Mouse (Mus musculus) left cerebral cortex, adult 11 months (tissue): ENCODE data around the gene Rras2.

Experiments
- DNase-seq: peaks from one replicate; pipeline ENCODE4 v3.0.0; 2022; ENCODE audit warnings: low spot score

Rras2 gene

DNA sequence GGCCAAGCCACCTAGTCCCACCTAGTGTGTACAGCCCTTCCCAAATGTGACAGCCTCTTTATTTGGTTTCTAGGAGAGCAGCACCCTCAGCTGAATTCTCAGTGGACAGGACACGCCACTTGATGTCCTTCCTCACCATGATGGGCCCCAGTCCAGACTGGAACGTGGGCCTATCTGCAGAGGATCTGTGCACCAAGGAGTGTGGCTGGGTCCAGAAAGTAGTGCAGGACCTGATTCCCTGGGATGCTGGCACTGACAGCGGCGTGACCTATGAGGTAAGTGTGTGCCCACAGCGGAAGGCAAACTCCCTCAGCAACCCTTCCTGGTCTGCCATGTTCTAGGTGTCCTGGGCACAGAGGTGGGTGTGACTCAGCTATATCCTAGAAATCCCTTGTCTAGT lies 88.8 kb downstream of the Rras2 start:
- no peak for DNase-seq

DNA sequence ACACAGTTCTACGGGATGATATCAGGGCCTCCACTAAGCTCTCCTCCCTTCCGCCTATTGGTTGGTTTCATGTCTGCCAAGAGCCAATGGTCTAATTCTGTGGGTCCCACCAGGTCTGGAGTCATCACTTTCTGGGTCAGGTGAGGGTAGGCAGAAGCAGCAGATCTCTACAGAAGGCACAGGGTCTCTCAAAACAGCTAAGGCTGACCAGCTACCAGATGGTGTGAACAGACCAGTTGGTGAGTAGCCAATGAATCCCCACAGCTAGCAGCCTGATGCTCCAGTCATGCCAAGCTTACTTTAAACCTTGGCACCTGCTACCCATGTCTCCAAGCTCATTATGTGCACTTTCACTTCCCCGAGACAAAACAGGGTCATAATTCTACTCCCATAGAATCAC lies 90.2 kb downstream of the Rras2 start:
- no peak for DNase-seq

DNA sequence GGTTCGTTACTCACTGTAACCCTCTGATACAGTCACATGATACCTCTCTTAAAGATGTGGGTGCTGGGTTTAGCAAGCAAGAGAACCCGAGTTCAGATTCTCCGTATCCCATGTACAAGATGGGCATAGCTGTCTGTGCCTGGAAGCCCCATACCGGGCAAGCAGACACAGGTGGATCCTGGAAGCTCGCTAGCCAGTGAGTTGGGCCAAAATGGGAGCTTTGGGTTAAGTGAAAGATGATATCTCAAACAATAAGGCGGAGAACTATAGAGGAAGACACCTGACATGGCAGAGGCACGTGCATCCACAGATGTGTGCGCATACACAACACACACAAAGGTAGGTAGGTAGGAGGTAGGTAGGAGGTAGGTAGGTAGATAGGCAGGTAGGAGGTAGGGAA lies 90.7 kb downstream of the Rras2 start:
- DNase-seq: no peak

DNA sequence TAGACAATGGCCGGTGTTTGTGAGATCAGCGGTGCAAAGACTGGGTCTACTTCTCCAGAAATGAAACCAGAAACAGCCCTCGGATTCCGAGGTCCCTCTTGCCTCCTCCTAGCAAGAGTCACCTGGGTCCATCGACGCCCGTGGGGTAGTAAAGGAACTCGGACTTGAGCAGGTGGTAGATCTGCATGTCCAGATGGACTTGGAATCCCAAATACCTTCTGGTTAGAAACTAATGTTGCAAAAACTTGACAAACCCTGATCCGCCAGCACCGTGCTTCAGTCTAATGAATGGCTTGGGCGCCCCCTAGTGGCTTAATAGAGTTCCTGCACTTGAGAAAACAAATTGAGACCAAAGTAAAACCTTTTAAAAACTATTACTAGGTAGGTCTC lies 96.9 kb downstream of the Rras2 start:
- peak; percentile 55 for DNase-seq

DNA sequence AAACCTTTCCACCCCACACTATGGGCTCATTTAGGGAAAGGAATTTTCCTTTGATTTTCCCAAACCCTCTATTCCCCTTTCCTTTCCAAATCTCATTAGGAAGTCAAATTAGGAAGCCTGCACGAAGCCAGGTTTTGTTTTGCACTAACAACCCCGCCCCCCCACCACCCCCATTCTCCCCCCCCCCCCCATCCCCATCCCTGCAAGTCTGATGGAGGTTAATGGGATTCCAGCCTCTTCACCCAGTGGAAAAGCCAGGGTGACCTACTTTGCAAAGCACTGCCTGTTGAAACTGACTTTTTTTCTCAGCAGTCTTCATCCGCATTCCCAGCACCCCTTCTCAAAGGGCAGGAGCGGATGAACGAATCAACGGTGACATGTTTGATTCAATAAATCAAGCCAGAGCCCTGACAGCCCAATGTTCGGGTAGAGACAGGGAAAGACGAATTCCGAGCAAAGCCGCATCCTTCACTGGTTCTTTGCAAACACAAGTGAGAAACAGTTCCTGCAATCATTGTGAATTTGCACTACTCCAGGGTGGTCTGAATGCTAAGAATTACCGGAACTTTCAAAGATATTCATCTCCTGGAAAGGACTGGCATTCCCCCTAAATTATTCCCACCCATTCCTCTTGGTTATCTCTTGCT lies 97.4 kb downstream of the Rras2 start:
- no peak for DNase-seq

DNA sequence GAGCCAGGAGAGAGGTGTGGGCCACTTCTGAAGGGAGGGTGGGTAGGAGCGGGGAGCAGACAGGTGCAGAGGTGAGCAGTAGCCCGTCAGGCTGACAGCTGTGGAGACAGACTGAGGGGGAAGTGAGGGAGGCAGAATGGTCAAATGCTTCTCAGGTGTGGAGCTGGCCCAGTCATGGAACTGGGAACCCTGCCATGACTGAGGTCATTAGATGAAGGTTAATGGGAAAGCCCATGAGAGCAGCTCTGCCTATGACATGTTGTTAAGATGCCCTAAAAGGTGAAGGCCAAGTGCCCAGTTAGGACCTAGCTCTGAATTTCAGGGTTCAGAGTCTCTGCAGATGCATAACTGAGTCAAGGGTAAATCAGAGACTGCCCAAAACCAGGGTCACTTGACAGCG lies 98.7 kb downstream of the Rras2 start:
- DNase-seq: no peak

DNA sequence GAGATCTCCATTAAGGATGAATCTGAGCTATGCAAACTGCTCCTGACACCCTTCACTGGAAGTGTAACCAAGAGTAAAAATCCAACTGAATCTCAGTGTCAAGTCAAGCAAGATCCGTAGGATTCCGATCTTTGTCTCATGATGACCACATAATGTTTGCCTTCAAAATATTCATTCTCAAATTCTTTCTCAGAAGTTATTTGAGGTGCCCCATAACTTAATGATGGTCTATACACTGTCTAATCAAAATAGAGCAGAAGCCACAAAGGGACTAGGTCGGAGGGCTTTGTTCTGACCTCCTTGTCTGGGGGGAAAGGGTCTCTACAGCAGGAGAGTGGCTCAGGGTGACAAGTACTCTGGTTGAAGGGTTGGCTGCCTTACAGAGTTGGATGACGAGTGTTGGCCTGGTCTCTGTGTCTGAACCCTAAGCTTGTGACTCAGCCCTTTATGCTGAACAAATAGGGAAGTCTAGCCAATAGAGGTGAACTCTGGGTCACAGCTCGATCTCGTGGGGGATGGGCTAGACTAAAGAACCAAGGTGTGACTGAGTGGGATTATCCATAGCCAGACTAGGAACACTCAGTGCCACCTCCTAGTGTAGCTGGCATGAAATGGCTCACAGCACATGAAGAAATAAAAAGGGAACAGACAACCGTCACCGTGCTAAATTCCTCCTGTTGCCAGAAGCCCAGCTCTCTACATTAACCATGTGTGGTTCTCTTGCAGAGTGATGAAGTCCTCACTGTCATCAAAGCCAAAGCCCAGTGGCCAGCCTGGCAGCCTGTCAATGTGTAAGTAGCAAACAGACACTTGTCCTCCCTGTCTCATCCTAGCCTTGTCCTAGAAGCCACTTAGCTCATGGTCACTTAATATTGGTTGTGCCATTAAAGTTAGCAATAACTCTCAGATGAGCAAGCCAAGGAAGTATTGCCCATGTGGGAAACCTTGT lies 101.3 kb downstream of the Rras2 start:
- DNase-seq: no peak

DNA sequence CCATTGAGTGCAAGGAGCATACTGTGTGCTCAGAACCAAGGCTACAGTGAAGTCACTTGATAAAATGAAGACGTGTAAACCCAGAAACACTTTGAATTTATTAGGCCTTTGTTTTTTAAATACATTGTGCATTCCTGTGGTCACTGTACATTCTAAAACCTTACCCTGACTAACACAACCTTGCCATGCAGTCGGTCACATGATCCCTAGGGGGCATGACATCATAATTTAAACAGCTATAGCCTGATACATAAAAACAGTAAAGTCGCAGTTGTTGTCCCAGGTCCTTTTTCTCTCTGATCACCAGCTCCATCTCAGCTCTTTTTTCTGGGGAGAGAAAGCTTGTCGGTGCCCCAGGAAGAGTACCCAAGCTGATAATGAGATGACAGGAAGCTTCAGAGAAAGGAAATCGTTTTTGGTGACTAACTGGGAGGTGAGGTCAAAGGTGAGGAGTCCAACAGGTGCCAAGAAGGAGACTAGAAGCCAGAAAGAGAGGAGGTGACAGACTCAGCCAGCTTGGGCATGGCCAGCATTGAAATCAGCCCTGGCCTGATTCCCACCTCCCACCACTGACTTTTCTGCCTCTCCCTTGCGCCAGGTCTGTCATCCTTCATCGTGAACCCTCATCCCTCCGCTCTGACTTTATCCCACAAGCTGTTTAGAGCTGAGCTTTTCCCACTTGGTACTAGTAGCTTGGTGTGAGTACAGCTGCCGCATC lies 105.7 kb downstream of the Rras2 start:
- DNase-seq: no peak

DNA sequence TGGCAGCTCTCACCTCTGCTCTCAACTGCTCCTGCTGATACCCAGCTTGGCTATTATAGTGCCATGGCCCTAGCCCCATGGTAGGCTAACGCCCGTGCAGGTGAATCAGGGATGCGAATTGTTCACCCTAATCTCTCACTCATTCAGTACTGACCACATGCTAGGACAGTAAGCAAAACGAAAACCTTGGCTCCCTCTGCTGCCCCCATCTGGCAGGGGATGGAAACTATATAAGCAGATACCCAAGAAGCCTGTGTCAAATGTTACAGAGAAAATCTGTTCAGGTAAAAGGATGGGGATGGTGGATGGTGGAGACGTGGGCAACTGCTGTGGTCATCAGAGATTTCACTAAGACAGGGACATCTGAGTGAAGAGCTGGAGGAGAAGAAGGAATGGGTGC lies 110.0 kb downstream of the Rras2 start:
- DNase-seq: no peak

DNA sequence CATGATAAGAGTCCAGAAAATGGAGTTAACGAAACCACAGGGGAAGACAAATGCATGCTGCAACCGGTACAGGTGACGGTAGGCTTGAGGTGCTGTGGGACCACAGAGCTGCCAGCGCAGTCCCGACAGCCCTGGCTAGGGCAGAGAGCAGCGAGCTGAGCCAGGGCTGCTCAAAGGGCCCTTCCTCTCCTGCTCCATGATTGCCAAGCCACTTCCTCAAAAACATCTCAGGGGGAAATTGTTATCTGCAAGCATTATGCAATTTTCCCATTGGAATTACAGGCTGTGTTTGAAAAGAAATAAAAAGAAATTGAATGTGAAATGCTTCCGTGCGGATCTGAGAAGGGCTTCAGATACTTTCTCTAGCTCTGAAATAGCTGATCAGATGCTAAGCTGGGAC lies 111.1 kb downstream of the Rras2 start:
- no peak for DNase-seq

DNA sequence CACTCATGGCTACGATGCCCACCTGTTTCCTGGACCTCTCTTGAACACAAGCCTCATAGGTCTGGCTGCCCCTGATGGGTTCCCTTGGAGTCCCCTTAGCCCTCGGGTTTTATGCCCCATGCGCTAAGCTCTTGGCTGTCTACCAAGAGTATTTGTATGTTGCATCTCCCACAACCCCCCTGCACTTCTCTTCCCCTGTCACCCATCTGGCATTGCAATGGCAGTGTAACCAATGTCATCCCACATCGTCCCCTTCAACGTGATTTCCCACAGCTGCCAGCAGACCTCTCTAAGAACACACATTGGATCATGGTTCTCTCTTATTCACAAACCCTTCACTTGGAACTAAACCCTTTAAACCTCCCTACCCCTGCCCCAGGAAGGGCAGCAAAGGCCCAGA lies 112.1 kb downstream of the Rras2 start:
- no peak for DNase-seq

DNA sequence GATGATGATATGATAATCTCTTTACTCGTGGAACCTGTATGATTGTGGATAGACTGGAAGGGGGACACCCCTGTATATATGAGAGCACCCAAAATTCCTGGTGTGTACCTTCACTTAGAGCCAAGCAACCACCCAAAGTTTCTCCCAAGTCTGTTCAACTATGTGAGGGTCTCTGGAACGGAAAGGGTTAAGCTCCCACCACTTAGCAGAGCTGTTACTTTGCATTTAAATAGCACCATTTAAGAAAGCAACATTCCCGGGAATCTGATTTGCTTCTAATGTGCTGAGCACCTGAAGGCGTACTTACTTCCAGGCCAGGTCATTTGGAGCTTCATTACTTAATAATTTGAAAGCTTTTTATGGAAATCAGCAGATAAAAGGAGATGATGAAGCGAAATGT lies 113.4 kb downstream of the Rras2 start:
- DNase-seq: no peak

DNA sequence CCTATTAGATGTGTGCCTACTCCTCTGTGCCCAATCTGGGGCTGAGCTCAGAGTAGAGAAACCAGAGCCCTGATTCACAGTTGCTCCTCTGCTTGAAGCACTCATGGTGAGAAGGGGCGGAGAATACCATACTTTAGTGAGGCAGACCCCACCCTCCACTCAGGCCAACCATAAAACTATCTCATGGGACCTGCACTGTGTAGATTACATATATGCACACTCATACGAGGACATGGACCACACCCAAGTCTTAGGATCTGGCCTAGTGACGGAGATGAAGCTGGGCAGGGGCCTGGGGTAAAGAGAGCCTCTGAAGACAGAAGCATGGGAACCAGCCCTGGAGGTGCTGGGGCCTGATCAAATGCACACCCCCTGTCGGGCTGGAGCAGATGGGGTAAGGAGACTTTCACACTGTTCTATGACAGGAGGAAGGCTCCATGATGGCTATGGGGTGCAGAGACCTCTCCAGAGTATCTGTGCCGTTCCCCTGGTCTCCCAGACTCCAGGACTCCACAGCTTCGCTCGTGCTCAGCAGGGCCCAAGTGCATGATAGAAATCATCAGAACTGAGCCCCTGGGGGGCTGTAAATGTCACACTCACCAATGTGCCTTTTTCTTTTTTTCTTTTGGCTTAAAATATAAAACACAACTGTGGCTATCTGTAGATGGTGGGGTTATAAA lies 119.8 kb downstream of the Rras2 start:
- no peak for DNase-seq
